In genomic region chr13:69420166-69420565, GRCm38 (mm10) we compare ENCODE assay signal across 22 mouse cellular contexts.
A peak's percentile ranks its signal among the peaks of the same experiment; 100 is the strongest.
DNase-seq lines count a peak whose midpoint lies in the region; ATAC-seq and TF ChIP-seq lines count a peak whose summit lies in the region.
"Had no signal": no experiment of that assay in that cellular context is flagged by ENCODE, and none has a peak within 500 bp of the region (broad histone marks: within the 10 kb centered on the region; RNA-seq: fewer than 3 reads in every experiment).

No protein-coding gene starts in this region.

- H3K9me3 ChIP-seq in lung, embryonic 16.5 days (ENCODE audit: control insufficient read depth, low read length), result no peaks in the 10 kb centered on the region
- H3K9me3 ChIP-seq: embryonic facial prominence, embryonic 13.5 days; embryonic facial prominence, embryonic 15.5 days had no signal

- no peaks in the 10 kb centered on the region for H3K27me3 ChIP-seq in lung, embryonic 16.5 days (ENCODE audit: control insufficient read depth, insufficient read depth, low read depth, low read length)
- H3K27me3 ChIP-seq: embryonic facial prominence, embryonic 13.5 days; embryonic facial prominence, embryonic 15.5 days; forebrain, embryonic 12.5 days had no signal

- TF ChIP-seq POLR2A in lung, adult 2 months (IDR thresholded peaks at IDR 0.05; ENCODE audit: borderline replicate concordance, extremely low read depth, low read depth, low read length), result no peak

- no peak overlapping the region for H3K4me3 ChIP-seq in lung, embryonic 16.5 days (ENCODE audit: low read length)
- H3K4me3 ChIP-seq in lung, adult 2 months (replicated peaks; ENCODE audit: extremely low read depth, low read depth, low read length), result no peak overlapping the region
- H3K4me3 ChIP-seq: embryonic facial prominence, embryonic 13.5 days; embryonic facial prominence, embryonic 15.5 days; erythroblast, embryonic 14.5 days; forebrain, embryonic 10.5 days; forebrain, embryonic 12.5 days had no signal

- H3K4me2 ChIP-seq in lung, embryonic 16.5 days (ENCODE audit: low read depth, low read length), result no peak overlapping the region
- H3K4me2 ChIP-seq: embryonic facial prominence, embryonic 13.5 days; embryonic facial prominence, embryonic 15.5 days; forebrain, embryonic 12.5 days had no signal

- DNase-seq in heart, adult 11 months, result peak; percentile 71
- DNase-seq in heart, adult 9 months (ENCODE audit: low spot score in 2 of 2), result no peak
- no peak for DNase-seq in lung, adult 18-20 months
- peak; percentile 3 for DNase-seq in lung, postnatal 25 days (ENCODE audit: low spot score)
- DNase-seq in lung, adult 2 months, result no peak
- DNase-seq: adrenal gland, adult 2 months; adrenal gland, postnatal 10 days; adrenal gland, postnatal 25 days; cerebellum, adult 11 months; cerebellum, adult 18-20 months; cerebellum, adult 8-10 months; cerebellum, adult 9-11 months; cerebellum, postnatal 14 days; cerebellum, postnatal 36 days; embryo, embryonic 11 days had no signal

- H3K9ac ChIP-seq in lung, embryonic 16.5 days (ENCODE audit: low read length), result no peak overlapping the region
- H3K9ac ChIP-seq: embryonic facial prominence, embryonic 13.5 days; embryonic facial prominence, embryonic 15.5 days; forebrain, embryonic 12.5 days had no signal

- no peak for TF ChIP-seq CTCF in lung, adult 2 months (IDR thresholded peaks at IDR 0.05; ENCODE audit: insufficient read depth, low read length)

- no peak overlapping the region for H3K27ac ChIP-seq in lung, embryonic 16.5 days (ENCODE audit: low read length)
- H3K27ac ChIP-seq: embryonic facial prominence, embryonic 13.5 days; embryonic facial prominence, embryonic 15.5 days; forebrain, embryonic 10.5 days; forebrain, embryonic 12.5 days had no signal

- H3K36me3 ChIP-seq in lung, embryonic 16.5 days (ENCODE audit: control insufficient read depth, insufficient read depth, low read length), result no peaks in the 10 kb centered on the region
- H3K36me3 ChIP-seq: embryonic facial prominence, embryonic 13.5 days; embryonic facial prominence, embryonic 15.5 days; forebrain, embryonic 10.5 days; forebrain, embryonic 12.5 days had no signal

- WGBS in lung, embryonic 16.5 days, result 62% methylated on average over 8 of the region's 8 CpGs
- 70% methylated on average over 8 of the region's 8 CpGs for WGBS in lung, adult 2 months

- peak; percentile 47; the same call in 1 of the 2 replicates for ATAC-seq in lung, embryonic 16.5 days (ENCODE audit: low read depth)
- ATAC-seq: forebrain, embryonic 14.5 days had no signal

- no peaks in the 10 kb centered on the region for H3K4me1 ChIP-seq in lung, embryonic 16.5 days (replicated peaks; ENCODE audit: control insufficient read depth, insufficient read depth, low read length)
- no peaks in the 10 kb centered on the region for H3K4me1 ChIP-seq in lung, adult 2 months (ENCODE audit: control insufficient read depth, insufficient read depth, low read length)
- H3K4me1 ChIP-seq: embryonic facial prominence, embryonic 13.5 days; embryonic facial prominence, embryonic 15.5 days had no signal

Comparison
In these comparisons a context has a peak if more than half of its experiments do, and no peak if none do; other contexts are left out.
1. DNase-seq: peak in heart, adult 11 months (single experiment) and lung, postnatal 25 days (single experiment); none in heart, adult 9 months (0 of 2), lung, adult 18-20 months (0 of 2) and lung, adult 2 months (single experiment).